Mouse (Mus musculus) embryo, embryonic 10 days (tissue): ENCODE measurements around the gene Zc3hav1l.

Experiments
- DNase-seq: peaks from one replicate; pipeline ENCODE4 v3.0.0-alpha.2; 2015; ENCODE audit warnings: low spot score

Zc3hav1l gene

GRCm38 (mm10) chr6:38264466-38264865 is 34.6 kb downstream of the Zc3hav1l start:
- no peak for DNase-seq

- no peak for DNase-seq
These were observed 35.5 kb downstream of the Zc3hav1l start for GRCm38 (mm10) chr6:38263393-38264159.

GRCm38 (mm10) chr6:38261877-38262276 is 37.2 kb downstream of the Zc3hav1l start:
- DNase-seq = no peak

- DNase-seq = no peak
These were observed 41.6 kb downstream of the Zc3hav1l start for GRCm38 (mm10) chr6:38257506-38257905.

GRCm38 (mm10) chr6:38256793-38257192 is 42.3 kb downstream of the Zc3hav1l start:
- DNase-seq = no peak

GRCm38 (mm10) chr6:38255794-38256193 is 43.3 kb downstream of the Zc3hav1l start:
- no peak for DNase-seq

- DNase-seq = peak; percentile 79
These were observed 45.1 kb downstream of the Zc3hav1l start, which contains the start of gene D630045J12Rik for GRCm38 (mm10) chr6:38253736-38254641. TSS of gene D630045J12Rik (minus strand) at chr6:38254009.

GRCm38 (mm10) chr6:38252766-38253735 is 46.0 kb downstream of the Zc3hav1l start:
- peak; percentile 48 for DNase-seq

- DNase-seq = no peak
These were observed 46.9 kb downstream of the Zc3hav1l start for GRCm38 (mm10) chr6:38252139-38252538.

- no peak for DNase-seq
These were observed 47.6 kb downstream of the Zc3hav1l start for GRCm38 (mm10) chr6:38251464-38251863.

- no peak for DNase-seq
These were observed 51.7 kb downstream of the Zc3hav1l start for GRCm38 (mm10) chr6:38247362-38247761.

GRCm38 (mm10) chr6:38244806-38245205 is 54.3 kb downstream of the Zc3hav1l start:
- no peak for DNase-seq

- DNase-seq = no peak
These were observed 54.9 kb downstream of the Zc3hav1l start for GRCm38 (mm10) chr6:38244167-38244566.

- no peak for DNase-seq
These were observed 56.2 kb downstream of the Zc3hav1l start for GRCm38 (mm10) chr6:38242833-38243232.

GRCm38 (mm10) chr6:38242295-38242830 is 56.7 kb downstream of the Zc3hav1l start:
- no peak for DNase-seq

GRCm38 (mm10) chr6:38241508-38241907 is 57.6 kb downstream of the Zc3hav1l start:
- DNase-seq = no peak

- no peak for DNase-seq
These were observed 58.4 kb downstream of the Zc3hav1l start for GRCm38 (mm10) chr6:38240618-38241017.

- DNase-seq = no peak
These were observed 60.7 kb downstream of the Zc3hav1l start for GRCm38 (mm10) chr6:38238382-38238781.
